Mouse (Mus musculus): ENCODE results near the gene Lrrtm4.
A peak's percentile ranks its signal among the peaks of the same experiment; 100 is the strongest.

The Lrrtm4 gene

GRCm38 (mm10) chr6:80720468-80720867 is 701.8 kb downstream of the Lrrtm4 start:
- no peak for DNase-seq (ENCODE audit: low read depth, low spot score)

- DNase-seq (ENCODE audit: low read depth, low spot score), result no peak
These were observed 714.7 kb downstream of the Lrrtm4 start for GRCm38 (mm10) chr6:80733416-80733815.

DNA sequence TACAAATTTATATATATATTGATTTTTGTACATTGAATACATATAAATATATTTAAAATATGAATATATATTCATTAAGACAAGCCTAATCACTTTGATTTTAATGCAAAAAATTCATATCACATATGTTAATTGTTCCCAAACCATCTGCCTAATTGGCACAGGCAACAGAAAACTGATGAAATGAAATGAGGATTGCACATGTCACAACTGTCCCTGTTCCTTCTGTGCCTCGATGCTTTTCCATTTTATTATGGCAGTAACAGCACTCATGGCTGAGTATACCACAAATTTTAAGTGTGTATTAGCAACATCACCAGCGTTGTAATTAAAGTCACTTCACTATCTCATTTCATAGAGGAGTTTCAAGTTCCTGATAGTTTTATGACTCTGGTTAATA is 732.1 kb downstream of the Lrrtm4 start:
- DNase-seq (ENCODE audit: low read depth, low spot score), result no peak

DNA sequence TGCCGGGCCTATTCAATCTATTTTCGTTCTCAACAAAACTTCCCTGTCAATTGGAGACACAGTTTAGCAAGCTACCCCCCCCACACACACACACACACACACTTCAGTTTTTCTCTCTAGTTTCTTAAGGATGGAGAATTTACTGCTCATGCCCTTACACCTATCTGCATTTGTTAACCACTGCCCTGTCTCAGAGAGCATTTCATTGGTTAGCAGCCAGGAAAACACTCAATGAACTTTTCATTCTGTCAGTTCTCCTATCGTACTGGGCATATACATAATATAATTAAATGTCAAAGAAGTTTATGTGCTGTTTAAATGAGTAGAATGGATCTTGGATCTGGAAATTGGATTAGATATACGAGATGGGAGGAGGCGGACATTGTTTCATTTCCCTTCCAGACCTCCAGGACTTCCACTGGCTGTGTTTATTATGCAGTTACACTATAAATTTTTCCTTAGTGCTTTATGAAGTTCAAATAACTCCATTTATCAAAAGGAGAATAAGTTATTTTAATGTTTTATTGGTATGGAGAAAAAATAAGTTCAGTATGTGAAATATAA is 742.0 kb downstream of the Lrrtm4 start:
- DNase-seq (ENCODE audit: low read depth, low spot score), result no peak

DNA sequence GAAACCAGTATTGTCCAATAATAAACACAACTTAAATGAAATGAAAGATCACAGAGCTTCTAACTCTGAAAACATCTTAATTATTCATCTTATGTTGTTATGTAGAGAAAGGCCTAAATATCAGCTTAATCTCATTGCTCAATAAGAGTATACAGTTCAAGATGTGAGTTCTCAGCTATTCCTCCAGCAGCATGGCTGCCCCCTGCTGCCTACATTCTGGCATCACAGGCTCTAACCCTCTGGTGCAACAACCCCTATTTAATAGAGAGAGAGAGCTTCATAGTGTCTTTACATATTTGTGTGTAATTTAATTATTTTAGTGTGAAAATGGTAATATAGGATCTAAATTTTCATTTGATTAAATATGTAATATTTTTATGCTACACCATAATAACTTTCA is 767.6 kb downstream of the Lrrtm4 start:
- DNase-seq (ENCODE audit: low read depth, low spot score), result peak; percentile 37

GRCm38 (mm10) chr6:80823753-80824152 is 805.1 kb downstream of the Lrrtm4 start:
- no peak for DNase-seq (ENCODE audit: low read depth, low spot score)

- no peak for DNase-seq (ENCODE audit: low read depth, low spot score)
These were observed 821.1 kb downstream of the Lrrtm4 start for GRCm38 (mm10) chr6:80839784-80840183.

DNA sequence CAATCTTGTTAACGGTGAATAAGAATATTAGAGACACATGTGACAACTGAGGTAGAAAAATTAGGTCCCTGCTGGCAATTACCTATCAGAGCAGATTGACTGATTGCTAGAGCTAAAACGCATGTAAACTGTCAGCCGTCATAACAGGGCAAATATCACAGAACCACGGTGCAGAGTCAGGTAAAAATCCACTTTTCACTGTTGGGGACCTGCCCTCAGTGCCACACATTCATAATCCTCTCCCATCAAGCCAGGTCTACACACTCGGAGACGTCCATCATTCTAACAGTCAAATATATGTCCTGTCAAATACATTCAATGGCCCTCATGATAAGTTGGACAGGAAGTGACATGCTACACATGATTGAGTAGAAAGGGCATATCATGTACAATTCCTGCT is 826.6 kb downstream of the Lrrtm4 start:
- DNase-seq (ENCODE audit: low read depth, low spot score), result no peak

DNA sequence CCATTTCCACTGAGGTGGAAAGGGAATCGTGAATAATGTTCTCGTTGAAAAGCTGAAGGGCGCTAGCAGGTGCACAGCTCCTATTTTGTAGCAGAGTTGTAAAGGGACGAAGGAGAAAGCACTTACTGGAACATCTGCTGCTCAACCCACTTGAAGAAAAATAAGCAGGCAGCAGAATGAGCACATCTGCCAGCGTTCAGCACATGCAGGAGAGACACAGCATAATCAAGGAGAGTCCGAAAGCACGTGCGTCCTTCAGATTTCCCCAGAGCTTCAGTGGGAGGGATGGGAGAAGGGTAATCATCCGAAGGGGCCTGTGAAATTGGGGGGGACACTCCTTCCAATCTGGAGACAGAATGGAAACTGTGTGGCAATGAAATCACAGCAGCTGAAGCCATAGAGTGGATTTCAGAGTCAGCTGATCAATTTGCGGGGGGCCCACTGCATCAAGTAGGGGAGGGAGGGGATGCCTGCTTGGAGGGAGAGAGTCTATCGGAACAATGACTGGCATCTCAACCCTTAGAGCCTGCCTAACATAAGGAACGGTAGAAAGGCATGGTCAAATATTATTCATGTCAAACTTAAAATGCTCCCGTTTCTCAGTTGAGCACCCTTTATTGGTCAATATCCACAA is 838.4 kb downstream of the Lrrtm4 start:
- DNase-seq (ENCODE audit: low read depth, low spot score), result no peak

Measured in A20 (cell line).